ENCODE assay signal across 16 mouse cellular contexts in the genomic region with DNA sequence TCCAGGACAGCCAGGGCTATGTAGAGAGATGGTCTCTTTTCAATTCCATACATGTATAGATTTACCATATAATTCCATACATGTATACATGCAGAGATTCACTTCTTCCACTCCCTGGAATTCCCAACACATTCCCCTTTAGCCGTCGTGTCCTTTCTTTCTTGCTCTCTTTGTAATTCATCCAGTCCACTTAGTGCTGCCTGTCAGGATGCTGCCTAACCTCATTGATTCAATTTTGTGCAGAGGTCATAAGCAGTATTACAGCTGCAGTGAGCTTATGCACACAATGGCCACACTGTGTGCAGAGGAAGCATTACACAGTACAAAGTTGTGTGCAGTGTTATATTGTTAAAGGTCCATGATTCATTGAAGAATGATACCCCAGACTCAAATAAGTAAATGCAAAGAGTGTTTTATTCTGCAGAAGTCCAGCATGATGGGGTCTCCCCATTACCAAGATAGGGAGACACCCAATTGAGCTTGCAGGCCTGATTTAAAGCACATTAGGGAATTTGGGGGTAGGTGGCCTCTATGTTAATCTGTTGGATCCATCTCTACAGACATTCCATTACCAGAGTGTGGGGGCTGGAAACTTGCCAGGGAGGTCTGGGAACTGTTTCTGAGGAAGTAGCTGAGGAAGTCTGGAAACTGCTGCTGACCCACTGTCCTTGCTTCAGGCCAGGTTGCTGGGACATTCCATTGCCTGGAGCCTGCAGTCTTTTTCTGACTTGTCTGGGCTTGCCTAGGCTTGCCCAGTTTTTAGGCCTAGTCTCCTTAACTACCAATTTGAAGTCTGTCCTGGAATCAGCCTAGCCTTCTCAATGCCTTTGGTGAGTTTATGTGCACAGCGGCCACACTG.
DNase-seq lines count a peak whose midpoint lies in the region; ATAC-seq and TF ChIP-seq lines count a peak whose summit lies in the region.
"Had no signal": no experiment of that assay in that cellular context is flagged by ENCODE, and none has a peak within 500 bp of the region (broad histone marks: within the 10 kb centered on the region; RNA-seq: fewer than 3 reads in every experiment).

No protein-coding gene starts in this region.

- DNase-seq in heart, postnatal 25 days (ENCODE audit: low spot score), result no peak
- peak; percentile 6 to 33 for DNase-seq in lung, adult 18-20 months
- DNase-seq in lung, postnatal 0 days (ENCODE audit: low spot score), result no peak
- peak; percentile 69 for DNase-seq in ES-CJ7 (ENCODE audit: low read depth, low spot score)
- peak; percentile 39 for DNase-seq in embryonic facial prominence, embryonic 14.5 days (ENCODE audit: low spot score)
- no peak for DNase-seq in cerebellum, adult 18-20 months
- DNase-seq in left cerebral cortex, adult 8-10 months (ENCODE audit: low spot score in 2 of 2), result no peak
- DNase-seq: adrenal gland, postnatal 36 days; cerebellum, postnatal 10 days; gastrocnemius, adult 2 months; layer of hippocampus, adult 9-11 months; thymus, postnatal 25 days had no signal

- H3K9ac ChIP-seq in heart, embryonic 14.5 days (ENCODE audit: low read length), result no peak overlapping the region
- no peak overlapping the region for H3K9ac ChIP-seq in lung, postnatal 0 days (replicated peaks; ENCODE audit: low read depth)
- H3K9ac ChIP-seq in embryonic facial prominence, embryonic 14.5 days (ENCODE audit: low read depth, low read length), result no peak overlapping the region
- H3K9ac ChIP-seq: hindbrain, embryonic 13.5 days; limb, embryonic 13.5 days had no signal

- intact Hi-C loops in heart, postnatal 25 days (cut with DNase I), result no loop called here

- WGBS in heart, embryonic 14.5 days, result 74% methylated on average over 3 of the region's 3 CpGs
- WGBS in lung, postnatal 0 days, result 75% methylated on average over 3 of the region's 3 CpGs
- WGBS in embryonic facial prominence, embryonic 14.5 days, result 62% methylated on average over 3 of the region's 3 CpGs

- H3K9me3 ChIP-seq in heart, embryonic 14.5 days (ENCODE audit: control insufficient read depth, low read length), result no peaks in the 10 kb centered on the region
- H3K9me3 ChIP-seq in lung, postnatal 0 days (ENCODE audit: low read length), result no peaks in the 10 kb centered on the region
- 0 out of 2 replicates have a peak, but pooled peaks cover 3% of the 10 kb centered on the region for H3K9me3 ChIP-seq in embryonic facial prominence, embryonic 14.5 days (ENCODE audit: control insufficient read depth, low read length)
- H3K9me3 ChIP-seq: hindbrain, embryonic 13.5 days; limb, embryonic 13.5 days had no signal

- H3K4me3 ChIP-seq in heart, embryonic 14.5 days (ENCODE audit: control insufficient read depth in 1 of 2, insufficient read depth in 1 of 2, low read depth in 1 of 2, low read length in 2 of 2), result no peak overlapping the region
- H3K4me3 ChIP-seq in lung, postnatal 0 days (ENCODE audit: low read depth, low read length), result no peak overlapping the region
- H3K4me3 ChIP-seq in embryonic facial prominence, embryonic 14.5 days (ENCODE audit: low read depth, low read length), result no peak overlapping the region
- H3K4me3 ChIP-seq: gastrocnemius, adult 2 months; hindbrain, embryonic 13.5 days; limb, embryonic 13.5 days had no signal

- TF ChIP-seq CTCF in lung, postnatal 0 days (IDR thresholded peaks at IDR 0.05), result no peak

- no peaks in the 10 kb centered on the region for H3K27me3 ChIP-seq in heart, embryonic 14.5 days (ENCODE audit: control insufficient read depth, insufficient read depth, low read length)
- H3K27me3 ChIP-seq in lung, postnatal 0 days (replicated peaks; ENCODE audit: insufficient read depth, low read length), result no peaks in the 10 kb centered on the region
- no peaks in the 10 kb centered on the region for H3K27me3 ChIP-seq in embryonic facial prominence, embryonic 14.5 days (replicated peaks; ENCODE audit: control insufficient read depth, insufficient read depth, low read length)
- H3K27me3 ChIP-seq: hindbrain, embryonic 13.5 days; limb, embryonic 13.5 days had no signal

- no peak; the same call in 1 of the 2 replicates for ATAC-seq in heart, embryonic 14.5 days (ENCODE audit: insufficient number of reproducible peaks, insufficient read depth, low FRiP score, low read depth)
- ATAC-seq in lung, postnatal 0 days, result no peak; the same call in 1 of the 2 replicates
- no peak for ATAC-seq in embryonic facial prominence, embryonic 14.5 days (ENCODE audit: low read depth)
- ATAC-seq: CD4-positive, CD25-positive, alpha-beta regulatory T cell, adult 4 months had no signal

- peak overlapping the region; percentile 24 to 59; a peak in 2 of 4 replicates for H3K27ac ChIP-seq in heart, embryonic 14.5 days (replicated peaks in 1 of 2; ENCODE audit: control insufficient read depth in 1 of 2, insufficient read depth in 1 of 2, low read depth in 2 of 2, low read length in 2 of 2)
- no peak overlapping the region for H3K27ac ChIP-seq in lung, postnatal 0 days (ENCODE audit: low read length)
- no peak overlapping the region for H3K27ac ChIP-seq in embryonic facial prominence, embryonic 14.5 days (replicated peaks; ENCODE audit: low read depth, low read length)
- H3K27ac ChIP-seq: gastrocnemius, adult 2 months; hindbrain, embryonic 13.5 days; limb, embryonic 13.5 days had no signal

- H3K36me3 ChIP-seq in heart, embryonic 14.5 days (ENCODE audit: control insufficient read depth, insufficient read depth, low read length), result no peaks in the 10 kb centered on the region
- no peaks in the 10 kb centered on the region for H3K36me3 ChIP-seq in lung, postnatal 0 days (ENCODE audit: insufficient read depth, low read length)
- no peaks in the 10 kb centered on the region for H3K36me3 ChIP-seq in embryonic facial prominence, embryonic 14.5 days (ENCODE audit: control insufficient read depth, insufficient read depth, low read length)
- H3K36me3 ChIP-seq: hindbrain, embryonic 13.5 days; limb, embryonic 13.5 days had no signal

- no peak for TF ChIP-seq EP300 in lung, postnatal 0 days (IDR thresholded peaks at IDR 0.05)

- H3K4me2 ChIP-seq in heart, embryonic 14.5 days (ENCODE audit: low read length), result no peak overlapping the region
- H3K4me2 ChIP-seq in lung, postnatal 0 days (replicated peaks; ENCODE audit: low read depth, low read length), result no peak overlapping the region
- H3K4me2 ChIP-seq in embryonic facial prominence, embryonic 14.5 days (ENCODE audit: low read depth, low read length), result no peak overlapping the region
- H3K4me2 ChIP-seq: hindbrain, embryonic 13.5 days; limb, embryonic 13.5 days had no signal

- H3K4me1 ChIP-seq in heart, embryonic 14.5 days (ENCODE audit: control insufficient read depth in 2 of 2, insufficient read depth in 2 of 2, low read length in 2 of 2), result peaks cover 3 to 4% of the 10 kb centered on the region in 2 experiments; a peak in 2 of 4 replicates
- no peaks in the 10 kb centered on the region for H3K4me1 ChIP-seq in lung, postnatal 0 days (ENCODE audit: insufficient read depth, low read depth, low read length)
- H3K4me1 ChIP-seq in embryonic facial prominence, embryonic 14.5 days (ENCODE audit: control insufficient read depth, insufficient read depth, low read length), result no peaks in the 10 kb centered on the region
- H3K4me1 ChIP-seq: hindbrain, embryonic 13.5 days had no signal

Comparison
In these comparisons a context has a peak if more than half of its experiments do, and no peak if none do; other contexts are left out.
1. DNase-seq: peak in lung, adult 18-20 months (2 of 2), ES-CJ7 (single experiment) and embryonic facial prominence, embryonic 14.5 days (single experiment); none in heart, postnatal 25 days (single experiment), lung, postnatal 0 days (single experiment), cerebellum, adult 18-20 months (0 of 2) and left cerebral cortex, adult 8-10 months (0 of 2).
2. H3K27ac ChIP-seq: peak in heart, embryonic 14.5 days (2 of 2); none in lung, postnatal 0 days (single experiment) and embryonic facial prominence, embryonic 14.5 days (single experiment).